Mouse (Mus musculus): ENCODE data around the gene Crb1.
"Not testable (repeated sequence)": the region's sequence is repeated elsewhere in the genome, so short reads cannot be mapped to it uniquely, and the experiment has no call there.

The Crb1 gene

GRCm38 (mm10) chr1:139376638-139377286, at the start of gene Crb1:
Crb1 (minus strand) TSS chr1:139377100.
- DNase-seq (ENCODE audit: low spot score in 2 of 2) = no peak

GRCm38 (mm10) chr1:139425006-139425405, 48.1 kb upstream of the Crb1 start:
- no peak for DNase-seq (ENCODE audit: low spot score in 2 of 2)

GRCm38 (mm10) chr1:139423931-139424330, 47.0 kb upstream of the Crb1 start:
- DNase-seq (ENCODE audit: low spot score in 2 of 2) = no peak

- DNase-seq (ENCODE audit: low spot score in 2 of 2) = peak; percentile 6 to 11
These were observed 46.0 kb upstream of the Crb1 start for GRCm38 (mm10) chr1:139422941-139423340.

GRCm38 (mm10) chr1:139421875-139422791, 45.2 kb upstream of the Crb1 start, which contains the start of gene Zbtb41:
Zbtb41 (plus strand) TSS chr1:139422288.
- DNase-seq (ENCODE audit: low spot score in 2 of 2) = peak; percentile 82 to 88

- DNase-seq (ENCODE audit: low spot score in 2 of 2) = no peak
These were observed 44.6 kb upstream of the Crb1 start for GRCm38 (mm10) chr1:139421521-139421874.

GRCm38 (mm10) chr1:139413465-139413864, 36.6 kb upstream of the Crb1 start:
- no peak for DNase-seq (ENCODE audit: low spot score in 2 of 2)

- DNase-seq (ENCODE audit: low spot score in 2 of 2) = not testable (repeated sequence)
These were observed 35.5 kb upstream of the Crb1 start for GRCm38 (mm10) chr1:139412365-139412764.

- DNase-seq (ENCODE audit: low spot score in 2 of 2) = no peak
These were observed 30.8 kb upstream of the Crb1 start for GRCm38 (mm10) chr1:139407701-139408100.

GRCm38 (mm10) chr1:139405766-139406165, 28.9 kb upstream of the Crb1 start:
- no peak for DNase-seq (ENCODE audit: low spot score in 2 of 2)

- no peak for DNase-seq (ENCODE audit: low spot score in 2 of 2)
These were observed 19.7 kb upstream of the Crb1 start for GRCm38 (mm10) chr1:139396589-139396988.

GRCm38 (mm10) chr1:139391747-139392146, 14.8 kb upstream of the Crb1 start:
- no peak for DNase-seq (ENCODE audit: low spot score in 2 of 2)

GRCm38 (mm10) chr1:139379621-139379984, 2.7 kb upstream of the Crb1 start:
- no peak for DNase-seq (ENCODE audit: low spot score in 2 of 2)

GRCm38 (mm10) chr1:139378861-139379620, 2.1 kb upstream of the Crb1 start:
- DNase-seq (ENCODE audit: low spot score in 2 of 2) = peak in 1 of 2 experiments; percentile 6

- no peak for DNase-seq (ENCODE audit: low spot score in 2 of 2)
These were observed 1.0 kb downstream of the Crb1 start for GRCm38 (mm10) chr1:139375900-139376299.

- DNase-seq (ENCODE audit: low spot score in 2 of 2) = no peak
These were observed 5.6 kb downstream of the Crb1 start for GRCm38 (mm10) chr1:139371341-139371740.

- no peak for DNase-seq (ENCODE audit: low spot score in 2 of 2)
These were observed 28.3 kb downstream of the Crb1 start for GRCm38 (mm10) chr1:139348566-139348965.

- no peak for DNase-seq (ENCODE audit: low spot score in 2 of 2)
These were observed 30.1 kb downstream of the Crb1 start for GRCm38 (mm10) chr1:139346602-139347371.

GRCm38 (mm10) chr1:139346030-139346601, 30.8 kb downstream of the Crb1 start:
- DNase-seq (ENCODE audit: low spot score in 2 of 2) = no peak

- no peak for DNase-seq (ENCODE audit: low spot score in 2 of 2)
These were observed 36.6 kb downstream of the Crb1 start for GRCm38 (mm10) chr1:139340178-139340859.

GRCm38 (mm10) chr1:139336997-139337396, 39.9 kb downstream of the Crb1 start:
- no peak for DNase-seq (ENCODE audit: low spot score in 2 of 2)

Measured in thymus, postnatal 10 days (tissue).